Mouse (Mus musculus) urinary bladder, postnatal 10 days (tissue): ENCODE data around the gene Slc1a4.

Experiments used
- DNase-seq: peaks from one replicate; pipeline ENCODE4 v3.0.0; 2022; ENCODE audit warnings: low spot score

The Slc1a4 gene

GRCm38 (mm10) chr11:20325073-20325694 lies 7.3 kb downstream of the Slc1a4 start:
- no peak for DNase-seq

- DNase-seq: no peak
These were observed 8.5 kb downstream of the Slc1a4 start for GRCm38 (mm10) chr11:20324006-20324405.

- DNase-seq: no peak
These were observed 10.1 kb downstream of the Slc1a4 start for GRCm38 (mm10) chr11:20322366-20322765.

GRCm38 (mm10) chr11:20320661-20321060 lies 11.9 kb downstream of the Slc1a4 start:
- no peak for DNase-seq

GRCm38 (mm10) chr11:20318659-20319454 lies 13.7 kb downstream of the Slc1a4 start:
- no peak for DNase-seq

GRCm38 (mm10) chr11:20313576-20313975 lies 18.9 kb downstream of the Slc1a4 start:
- DNase-seq: no peak

- DNase-seq: no peak
These were observed 23.5 kb downstream of the Slc1a4 start for GRCm38 (mm10) chr11:20309044-20309443.

- no peak for DNase-seq
These were observed 25.1 kb downstream of the Slc1a4 start for GRCm38 (mm10) chr11:20307409-20307808.

- no peak for DNase-seq
These were observed 26.9 kb downstream of the Slc1a4 start for GRCm38 (mm10) chr11:20305641-20306040.

GRCm38 (mm10) chr11:20304341-20304740 lies 28.2 kb downstream of the Slc1a4 start:
- no peak for DNase-seq

GRCm38 (mm10) chr11:20301332-20301731 lies 31.2 kb downstream of the Slc1a4 start:
- DNase-seq: no peak

- DNase-seq: no peak
These were observed 31.7 kb downstream of the Slc1a4 start for GRCm38 (mm10) chr11:20300850-20301249.

GRCm38 (mm10) chr11:20299900-20300299 lies 32.6 kb downstream of the Slc1a4 start:
- DNase-seq: no peak

GRCm38 (mm10) chr11:20284463-20284862 lies 48.0 kb downstream of the Slc1a4 start:
- no peak for DNase-seq

- DNase-seq: no peak
These were observed 49.8 kb downstream of the Slc1a4 start for GRCm38 (mm10) chr11:20282601-20283219.

GRCm38 (mm10) chr11:20280982-20281381 lies 51.5 kb downstream of the Slc1a4 start:
- DNase-seq: no peak

- no peak for DNase-seq
These were observed 53.8 kb downstream of the Slc1a4 start for GRCm38 (mm10) chr11:20278702-20279101.

GRCm38 (mm10) chr11:20277106-20277505 lies 55.4 kb downstream of the Slc1a4 start:
- DNase-seq: no peak

GRCm38 (mm10) chr11:20275974-20276373 lies 56.5 kb downstream of the Slc1a4 start:
- DNase-seq: no peak

GRCm38 (mm10) chr11:20269885-20270284 lies 62.6 kb downstream of the Slc1a4 start:
- DNase-seq: no peak

- DNase-seq: no peak
These were observed 69.7 kb downstream of the Slc1a4 start for GRCm38 (mm10) chr11:20262628-20263380.

GRCm38 (mm10) chr11:20254791-20255190 lies 77.7 kb downstream of the Slc1a4 start:
- no peak for DNase-seq
